Mouse (Mus musculus): ENCODE results near the gene Acss1. TPM values are rescaled to one million over a fixed set of nuclear protein-coding genes. Genes with fewer than 3 reads are reported as not detected.
A peak's percentile ranks its signal among the peaks of the same experiment; 100 is the strongest.

Gene Acss1
- polyA plus RNA-seq, 1 experiment: 2.8 TPM

DNA sequence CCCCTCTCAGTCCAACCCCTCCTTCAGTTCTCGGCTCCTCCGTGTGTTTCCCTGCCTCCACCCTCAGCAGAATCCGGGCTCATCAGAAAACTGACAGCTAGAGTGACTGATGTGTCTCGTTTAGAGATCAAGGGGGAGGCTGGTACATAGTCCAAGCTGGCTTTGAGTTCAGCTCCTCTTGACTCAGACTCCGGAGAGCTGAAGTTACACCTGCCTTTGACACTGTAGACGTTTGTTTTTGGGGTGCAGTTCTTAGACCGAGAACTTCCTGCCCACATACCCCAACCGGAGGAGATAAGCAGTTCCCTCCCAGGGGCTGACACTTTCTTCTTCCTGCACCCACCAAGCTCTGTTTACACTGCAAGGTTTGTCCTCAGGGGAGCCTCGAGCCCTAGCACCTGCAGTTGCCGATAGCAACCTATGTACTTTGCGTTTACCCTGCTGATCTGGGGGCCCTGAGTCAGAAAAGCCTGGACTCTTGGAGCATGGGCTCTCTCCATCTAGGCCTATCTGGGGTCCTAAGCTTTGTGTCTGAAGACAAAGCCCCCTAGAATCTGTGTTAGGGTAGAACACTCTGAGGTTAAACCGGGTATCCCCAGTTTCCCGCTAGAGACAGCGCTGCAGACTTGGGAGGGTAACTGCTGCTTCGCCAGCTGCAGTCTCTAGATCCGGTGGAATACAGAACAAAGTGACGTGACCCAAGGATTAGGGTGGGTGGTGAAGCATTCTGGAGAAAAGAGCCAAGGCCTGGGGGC is 1.1 kb downstream of the Acss1 start:
- TF ChIP-seq GATA1 (IDR thresholded peaks at IDR 0.05; ENCODE audit: borderline replicate concordance, low read length) (no peak), FLI1 (IDR thresholded peaks at IDR 0.05; ENCODE audit: low read length) (no peak)
- peaks cover 69% of the 10 kb centered on the region for H3K4me1 ChIP-seq
- peaks cover 26% of the 10 kb centered on the region for H3K27me3 ChIP-seq (replicated peaks)
- H3K9me3 ChIP-seq: no peaks in the 10 kb centered on the region
- peak overlapping the region; percentile 96 for H3K4me3 ChIP-seq (replicated peaks)
- H3K36me3 ChIP-seq (replicated peaks; ENCODE audit: low read length): no peaks in the 10 kb centered on the region

DNA sequence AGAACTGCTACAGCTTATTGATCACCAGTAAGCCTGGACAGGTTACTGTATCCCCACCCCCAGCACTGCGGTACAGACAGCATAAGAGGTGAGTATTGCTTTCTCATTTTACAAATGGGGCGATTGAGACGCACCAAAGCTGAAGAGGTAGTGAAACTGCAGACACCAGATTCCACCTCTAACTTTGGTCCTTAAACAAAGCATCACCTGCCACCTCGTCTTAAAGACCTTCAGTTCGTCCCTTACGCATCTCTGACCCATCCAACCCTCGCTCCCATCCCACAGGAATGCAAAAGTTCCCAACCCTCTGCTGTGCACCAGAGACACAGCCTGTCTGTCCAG is 1.6 kb downstream of the Acss1 start:
- no peaks in the 10 kb centered on the region for H3K36me3 ChIP-seq (replicated peaks; ENCODE audit: low read length)
- H3K4me1 ChIP-seq: peaks cover 63% of the 10 kb centered on the region
- no peaks in the 10 kb centered on the region for H3K9me3 ChIP-seq
- H3K4me3 ChIP-seq (replicated peaks): peak overlapping the region; percentile 96
- peaks cover 28% of the 10 kb centered on the region for H3K27me3 ChIP-seq (replicated peaks)
- TF ChIP-seq GATA1 (IDR thresholded peaks at IDR 0.05; ENCODE audit: borderline replicate concordance, low read length) (no peak), FLI1 (IDR thresholded peaks at IDR 0.05; ENCODE audit: low read length) (no peak)

DNA sequence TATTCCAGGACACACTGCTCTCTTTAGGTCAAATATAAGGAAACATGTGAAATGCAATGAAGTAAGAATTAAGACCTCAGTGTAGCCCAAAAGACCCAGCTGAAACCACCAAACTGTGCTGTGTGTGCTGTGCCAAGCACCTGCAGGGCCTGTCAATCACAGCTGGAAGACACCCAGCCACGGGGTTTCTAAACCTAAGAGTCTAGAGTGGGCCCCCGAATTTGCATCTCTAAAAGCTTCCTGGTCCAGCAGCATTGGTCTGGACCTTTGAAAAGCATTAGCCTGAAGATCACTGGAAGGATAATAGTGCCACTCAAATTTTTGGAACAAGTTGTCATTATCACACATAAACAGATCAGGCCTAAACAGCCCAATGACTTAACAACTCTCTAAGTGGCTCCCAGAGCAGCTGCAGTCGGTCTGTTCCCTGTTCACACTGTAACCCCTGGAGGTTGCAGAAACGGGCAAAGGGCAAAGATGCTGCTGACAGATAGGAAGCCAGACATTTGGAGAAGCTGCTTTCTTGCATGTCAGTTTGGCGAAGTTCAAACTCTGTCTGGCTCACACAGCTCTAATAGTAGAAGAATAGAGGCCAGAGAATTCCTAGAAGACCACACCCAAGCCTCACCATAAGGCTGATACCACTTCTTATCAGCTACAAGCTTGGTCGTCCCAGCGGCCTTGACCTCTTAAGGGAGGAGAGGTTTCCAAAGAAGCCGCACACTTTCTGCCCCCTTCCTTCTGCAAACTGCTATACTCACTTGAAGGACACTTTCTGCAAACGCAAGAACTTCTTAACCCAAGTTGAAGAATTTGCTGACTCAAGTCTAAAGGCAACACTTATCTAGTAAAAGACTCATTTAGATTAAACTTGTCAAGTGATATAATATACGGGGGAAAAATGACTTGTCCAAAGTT is 2.5 kb downstream of the Acss1 start:
- Histone ChIP-seq H3K36me3 (replicated peaks; ENCODE audit: low read length) (no peaks in the 10 kb centered on the region), H3K4me3 (replicated peaks) (no peak overlapping the region), H3K9me3 (no peaks in the 10 kb centered on the region), H3K27me3 (replicated peaks) (peaks cover 28% of the 10 kb centered on the region), H3K4me1 (peaks cover 54% of the 10 kb centered on the region)
- TF ChIP-seq FLI1 (IDR thresholded peaks at IDR 0.05; ENCODE audit: low read length) (no peak), GATA1 (IDR thresholded peaks at IDR 0.05; ENCODE audit: borderline replicate concordance, low read length) (no peak)

DNA sequence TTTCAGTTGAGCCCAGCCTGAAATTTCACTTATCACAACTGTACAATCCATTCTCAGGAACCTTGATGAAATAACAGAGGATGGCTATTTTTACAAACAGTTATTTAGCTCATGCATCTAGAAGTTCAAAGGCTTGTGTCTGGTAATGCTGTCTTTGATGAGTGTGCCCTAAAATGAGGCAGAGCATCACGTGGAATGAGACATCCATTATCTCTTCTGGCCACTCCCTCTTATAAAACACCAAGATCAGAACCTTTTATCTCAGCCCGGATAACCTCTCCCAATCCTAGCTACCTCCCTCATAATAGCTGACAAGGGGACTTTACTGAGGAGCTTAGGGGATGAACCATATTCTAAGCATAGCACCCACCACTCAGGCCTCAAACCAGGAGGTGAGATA is 3.3 kb downstream of the Acss1 start:
- Histone ChIP-seq H3K36me3 (replicated peaks; ENCODE audit: low read length) (no peaks in the 10 kb centered on the region), H3K9me3 (no peaks in the 10 kb centered on the region), H3K4me1 (peaks cover 52% of the 10 kb centered on the region), H3K27me3 (replicated peaks) (peaks cover 36% of the 10 kb centered on the region), H3K4me3 (replicated peaks) (no peak overlapping the region)
- TF ChIP-seq FLI1 (IDR thresholded peaks at IDR 0.05; ENCODE audit: low read length): no peak
- TF ChIP-seq GATA1 (IDR thresholded peaks at IDR 0.05; ENCODE audit: borderline replicate concordance, low read length): no peak

DNA sequence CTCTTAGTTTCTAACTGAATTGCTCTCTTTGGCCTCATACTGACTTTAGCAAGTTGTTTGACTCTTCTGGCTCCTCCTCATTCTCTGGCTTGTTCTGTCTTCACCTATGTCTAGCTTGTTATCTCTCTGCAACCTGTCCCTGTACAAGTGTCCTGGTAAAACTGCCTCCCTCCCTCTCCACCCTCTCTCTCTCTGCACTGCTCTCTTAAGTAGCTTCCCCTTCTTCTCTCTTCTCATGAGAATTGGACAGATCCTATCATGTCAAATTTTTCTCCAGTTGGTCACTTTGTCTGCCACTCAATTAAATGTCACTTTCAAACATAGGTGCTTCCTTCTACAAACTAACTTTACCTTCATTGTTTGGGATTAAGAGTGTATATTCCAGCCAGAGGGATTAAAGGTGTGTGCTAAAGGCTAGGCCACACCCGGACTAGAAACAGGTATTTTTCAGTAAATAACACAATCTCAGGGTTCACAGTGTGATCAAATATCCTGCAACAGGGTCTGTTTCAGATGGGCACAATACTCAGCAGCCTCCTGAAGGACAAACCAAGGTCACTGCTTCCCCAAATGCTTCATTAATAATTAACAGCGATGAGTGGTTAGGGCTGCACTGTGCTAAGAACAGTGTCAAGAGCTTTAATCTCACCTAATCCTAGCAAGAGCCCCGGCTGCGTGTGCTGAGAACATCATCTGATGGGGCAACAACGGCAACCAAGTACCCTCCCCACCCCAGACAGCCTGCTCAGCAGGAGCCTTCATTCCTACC is 4.0 kb downstream of the Acss1 start:
- Histone ChIP-seq H3K4me1 (peaks cover 45% of the 10 kb centered on the region), H3K27me3 (replicated peaks) (peaks cover 36% of the 10 kb centered on the region), H3K9me3 (no peaks in the 10 kb centered on the region), H3K36me3 (replicated peaks; ENCODE audit: low read length) (peaks cover under 1% of the 10 kb centered on the region), H3K4me3 (replicated peaks) (no peak overlapping the region)
- TF ChIP-seq FLI1 (IDR thresholded peaks at IDR 0.05; ENCODE audit: low read length) (no peak), GATA1 (IDR thresholded peaks at IDR 0.05; ENCODE audit: borderline replicate concordance, low read length) (no peak)

DNA sequence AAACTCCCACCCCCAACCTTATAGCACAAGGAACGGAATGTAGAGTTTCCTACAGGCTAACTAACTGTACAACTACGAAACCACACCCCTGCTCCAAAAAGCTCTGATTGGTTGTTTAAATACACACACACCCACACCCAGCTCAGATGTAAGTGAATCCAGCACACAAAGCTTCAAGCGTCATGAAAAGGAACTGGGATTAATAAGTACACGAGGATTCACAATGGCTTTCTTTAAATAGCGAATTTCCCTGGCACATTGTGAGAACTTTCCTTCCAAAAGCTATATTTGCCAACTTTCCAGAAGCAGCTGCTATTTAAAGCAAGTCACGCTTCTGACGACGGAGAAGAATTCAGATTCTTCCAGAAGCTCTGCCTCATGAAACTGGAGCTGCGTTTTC is 5.0 kb downstream of the Acss1 start:
- Histone ChIP-seq H3K4me3 (replicated peaks) (no peak overlapping the region), H3K4me1 (peaks cover 34% of the 10 kb centered on the region), H3K36me3 (replicated peaks; ENCODE audit: low read length) (peaks cover 6% of the 10 kb centered on the region), H3K9me3 (no peaks in the 10 kb centered on the region), H3K27me3 (replicated peaks) (peaks cover 31% of the 10 kb centered on the region)
- TF ChIP-seq GATA1 (IDR thresholded peaks at IDR 0.05; ENCODE audit: borderline replicate concordance, low read length) (no peak), FLI1 (IDR thresholded peaks at IDR 0.05; ENCODE audit: low read length) (no peak)

DNA sequence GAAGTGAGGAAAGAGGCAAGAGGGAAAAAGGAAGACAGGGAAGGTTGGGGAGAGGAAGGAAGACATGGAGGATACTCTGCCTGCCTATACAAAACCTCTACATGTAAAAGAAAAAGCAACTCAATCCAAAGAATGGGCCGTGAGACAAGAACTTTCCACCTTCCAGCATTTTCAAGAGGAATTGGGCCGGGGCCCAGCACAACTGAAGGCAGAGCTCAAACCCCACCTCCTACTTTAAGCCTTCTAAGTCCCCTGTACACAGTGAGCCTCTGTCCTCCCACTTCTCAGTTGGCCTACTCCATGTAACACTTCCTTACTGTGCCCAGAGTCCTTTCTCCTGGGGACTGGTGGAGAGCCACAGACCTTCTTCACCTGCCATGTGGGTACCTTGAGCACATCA is 6.3 kb downstream of the Acss1 start:
- peaks cover 4% of the 10 kb centered on the region; the same call in 1 of the 2 replicates for H3K9me3 ChIP-seq
- H3K36me3 ChIP-seq (replicated peaks; ENCODE audit: low read length): peaks cover 17% of the 10 kb centered on the region
- H3K27me3 ChIP-seq (replicated peaks): peaks cover 22% of the 10 kb centered on the region
- H3K4me3 ChIP-seq (replicated peaks): no peak overlapping the region
- H3K4me1 ChIP-seq: peaks cover 22% of the 10 kb centered on the region
- TF ChIP-seq FLI1 (IDR thresholded peaks at IDR 0.05; ENCODE audit: low read length) (no peak), GATA1 (IDR thresholded peaks at IDR 0.05; ENCODE audit: borderline replicate concordance, low read length) (no peak)

DNA sequence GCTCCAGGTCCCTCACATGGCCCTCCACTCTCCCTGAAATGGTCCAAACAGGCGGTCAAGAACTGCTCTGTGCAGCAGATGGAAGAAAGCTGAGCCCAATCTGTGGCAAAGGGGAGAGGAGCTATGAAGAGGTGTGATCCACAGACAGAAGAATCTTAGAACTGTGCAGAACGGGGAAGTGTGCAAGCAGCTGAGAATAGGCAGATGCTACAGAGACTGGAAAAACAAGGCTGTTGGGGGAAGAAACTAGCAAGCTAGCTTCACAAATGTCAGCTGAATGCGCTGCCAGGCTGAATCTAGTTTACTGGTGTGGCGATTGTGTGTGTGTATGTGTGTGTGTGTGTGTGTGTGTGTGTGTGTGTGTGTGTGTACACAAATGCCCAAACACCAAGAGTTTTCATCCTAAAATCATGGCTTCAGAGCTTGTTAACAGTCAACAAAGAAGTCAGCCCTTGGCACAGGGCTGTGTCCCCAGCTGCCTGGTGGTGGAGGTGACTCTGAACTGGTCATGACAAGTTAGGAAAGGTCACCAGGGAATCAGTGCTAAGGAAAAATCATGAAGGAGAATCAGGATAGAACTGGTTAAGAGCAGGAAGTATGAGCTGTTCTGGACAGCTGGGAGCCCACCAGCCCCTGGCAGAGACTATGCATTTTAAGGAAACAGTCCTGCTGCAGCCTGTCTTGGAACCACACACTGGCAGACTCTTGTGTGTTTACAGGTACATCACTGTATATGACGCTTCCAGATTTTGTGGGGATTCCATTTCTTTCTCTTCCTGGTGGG is 7.4 kb downstream of the Acss1 start:
- H3K27me3 ChIP-seq (replicated peaks): peaks cover 18% of the 10 kb centered on the region
- H3K36me3 ChIP-seq (replicated peaks; ENCODE audit: low read length): peaks cover 17% of the 10 kb centered on the region
- TF ChIP-seq FLI1 (IDR thresholded peaks at IDR 0.05; ENCODE audit: low read length): no peak
- no peak for TF ChIP-seq GATA1 (IDR thresholded peaks at IDR 0.05; ENCODE audit: borderline replicate concordance, low read length)
- H3K4me1 ChIP-seq: peaks cover 17% of the 10 kb centered on the region
- H3K4me3 ChIP-seq (replicated peaks): no peak overlapping the region
- H3K9me3 ChIP-seq: peaks cover 4% of the 10 kb centered on the region; the same call in 1 of the 2 replicates

DNA sequence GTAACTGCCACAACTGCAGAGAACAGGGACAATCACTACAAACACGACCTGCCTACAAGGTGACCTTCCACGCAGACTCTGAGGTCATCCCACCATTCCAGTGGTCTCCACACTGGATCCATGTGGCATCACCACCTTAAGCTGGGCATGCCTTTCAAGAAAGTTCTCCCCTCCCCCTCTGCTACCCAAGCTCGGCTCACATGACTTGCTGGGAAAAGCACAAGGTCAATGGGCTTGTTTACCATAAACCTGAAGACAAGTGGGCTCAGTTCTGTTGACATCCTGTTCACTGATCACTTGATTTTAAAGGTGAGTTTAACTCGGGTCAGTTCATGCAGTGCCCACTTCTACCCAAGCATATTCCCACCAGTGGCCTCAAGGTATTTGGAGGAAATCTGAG is 8.3 kb downstream of the Acss1 start:
- Histone ChIP-seq H3K27me3 (replicated peaks) (peaks cover 16% of the 10 kb centered on the region), H3K36me3 (replicated peaks; ENCODE audit: low read length) (peaks cover 21% of the 10 kb centered on the region), H3K9me3 (peaks cover 7% of the 10 kb centered on the region; the same call in 1 of the 2 replicates), H3K4me1 (peaks cover 8% of the 10 kb centered on the region), H3K4me3 (replicated peaks) (no peak overlapping the region)
- TF ChIP-seq FLI1 (IDR thresholded peaks at IDR 0.05; ENCODE audit: low read length) (no peak), GATA1 (IDR thresholded peaks at IDR 0.05; ENCODE audit: borderline replicate concordance, low read length) (no peak)

Measured in megakaryocyte, embryonic 14.5 days (primary cell).